Mouse (Mus musculus): ENCODE measurements around the gene Prpf3.
"Not testable (repeated sequence)": the region's sequence is repeated elsewhere in the genome, so short reads cannot be mapped to it uniquely, and the experiment has no call there.

The Prpf3 gene

DNA sequence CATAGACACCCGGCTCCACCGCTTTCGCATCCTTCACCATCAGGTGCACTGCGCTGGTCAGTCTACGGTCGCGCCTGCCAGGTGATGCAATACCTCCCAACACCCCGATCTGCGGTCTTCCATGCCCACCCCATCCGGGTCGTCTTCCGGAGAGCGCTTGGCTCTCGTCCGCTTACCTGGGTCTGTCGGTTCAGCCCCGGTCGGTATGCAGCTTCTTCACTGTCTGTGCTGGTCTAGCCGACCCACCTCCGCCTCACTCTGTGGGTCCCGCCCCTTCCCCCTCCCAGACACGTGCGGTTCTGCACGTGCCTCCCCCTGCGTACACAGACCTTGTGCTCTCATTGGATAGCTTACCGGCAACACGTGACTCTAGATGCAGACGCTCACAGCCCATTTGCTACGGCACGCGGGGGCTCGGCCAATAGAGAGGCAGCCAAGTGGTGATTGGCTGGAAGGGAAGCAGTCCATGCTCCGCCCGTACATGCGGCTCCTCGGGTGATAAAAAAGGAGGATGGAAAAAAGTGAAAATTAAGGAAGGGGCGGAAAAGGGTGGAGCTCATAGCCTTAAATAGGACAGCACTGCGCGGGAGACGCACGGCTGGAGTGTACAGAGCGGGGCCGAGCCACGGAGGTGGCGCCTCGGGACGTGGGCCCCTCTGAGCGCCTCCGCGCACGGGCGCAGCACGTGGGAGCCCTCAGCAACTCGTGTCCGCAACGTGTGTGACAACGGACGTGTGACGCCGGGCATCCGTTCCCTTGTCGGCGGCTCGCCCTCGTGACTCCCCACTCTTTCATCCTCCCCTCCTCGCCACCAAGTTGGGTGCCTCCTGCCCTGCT lies 26.5 kb upstream of the Prpf3 start, which contains the start of gene Ciart:
Gene Ciart, minus strand, starts transcription at position 273 of the 837 bp plus-strand sequence.
- peak; percentile 100 for DNase-seq (ENCODE audit: low read depth, low spot score)

DNA sequence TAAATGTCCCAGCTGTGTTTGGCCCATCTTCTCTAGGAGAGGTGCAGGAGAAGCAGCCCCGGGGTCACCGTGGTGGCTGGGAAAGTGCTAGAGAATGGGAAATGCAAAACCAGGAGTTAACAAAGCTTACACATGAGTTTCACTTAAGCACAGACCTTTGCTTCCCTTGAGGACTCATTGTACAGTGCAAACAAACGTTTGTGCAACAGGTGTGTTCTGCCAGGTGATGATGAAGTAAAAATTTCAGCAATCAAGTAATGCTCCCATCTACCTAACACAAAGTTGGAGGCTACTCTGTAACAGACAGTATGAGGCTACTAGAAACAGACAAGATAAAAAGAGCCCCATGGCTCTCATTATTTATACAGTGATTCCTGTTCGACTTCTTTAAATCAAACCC lies 23.4 kb upstream of the Prpf3 start:
- no peak for DNase-seq (ENCODE audit: low read depth, low spot score)

DNA sequence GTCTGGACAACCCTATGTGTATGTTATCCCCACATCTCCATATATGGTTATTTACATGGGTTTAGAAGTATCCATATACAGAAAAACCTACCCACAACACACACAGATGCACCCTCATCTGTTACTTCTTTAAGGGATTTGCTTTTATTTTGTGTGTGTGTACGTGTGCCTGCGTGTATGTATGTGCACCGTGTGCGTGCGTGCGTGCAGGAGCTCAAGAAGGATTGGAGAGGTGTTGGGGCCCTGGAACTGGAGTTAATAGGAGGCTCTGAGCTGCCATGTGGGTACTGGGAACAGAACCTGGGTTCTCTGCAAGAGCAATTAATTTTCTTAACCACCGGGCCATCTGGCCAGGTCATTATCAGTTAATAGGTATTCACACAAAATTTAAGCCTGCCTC lies 16.4 kb upstream of the Prpf3 start:
- no peak for DNase-seq (ENCODE audit: low read depth, low spot score)

- DNase-seq (ENCODE audit: low read depth, low spot score) = peak; percentile 97
Observed at GRCm38 (mm10) chr3:95871392-95871867, 15.7 kb upstream of the Prpf3 start, which contains the start of gene Mrps21. TSS of gene Mrps21 (minus strand) at chr3:95871519.

- DNase-seq (ENCODE audit: low read depth, low spot score) = no peak
Observed at GRCm38 (mm10) chr3:95870976-95871375, 15.3 kb upstream of the Prpf3 start.

GRCm38 (mm10) chr3:95867408-95867807 lies 11.7 kb upstream of the Prpf3 start:
- DNase-seq (ENCODE audit: low read depth, low spot score) = no peak

- no peak for DNase-seq (ENCODE audit: low read depth, low spot score)
Observed at GRCm38 (mm10) chr3:95866071-95866470, 10.4 kb upstream of the Prpf3 start.

GRCm38 (mm10) chr3:95865571-95865970 lies 9.9 kb upstream of the Prpf3 start:
- DNase-seq (ENCODE audit: low read depth, low spot score) = no peak

DNA sequence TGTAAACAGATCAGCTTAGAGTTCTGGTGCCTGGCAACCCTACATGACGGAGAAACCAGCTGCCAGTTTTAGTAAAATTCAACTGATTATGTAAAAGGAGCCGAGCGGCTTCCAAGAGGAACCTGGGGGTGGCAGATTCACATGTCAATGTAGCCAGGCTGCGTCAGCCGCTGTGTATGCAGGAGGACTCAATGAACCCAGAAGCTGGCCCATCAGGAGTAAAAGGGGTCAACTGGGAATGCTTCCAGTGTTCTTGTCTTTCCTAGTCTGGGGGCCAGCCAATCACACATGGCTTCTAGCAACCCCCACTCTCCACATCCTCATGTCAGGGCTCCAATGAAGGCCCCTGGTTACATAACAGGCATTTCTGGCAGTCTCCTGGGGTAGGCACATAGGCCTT lies 9.4 kb upstream of the Prpf3 start:
- peak; percentile 93 for DNase-seq (ENCODE audit: low read depth, low spot score)

GRCm38 (mm10) chr3:95863578-95863977 lies 7.9 kb upstream of the Prpf3 start:
- no peak for DNase-seq (ENCODE audit: low read depth, low spot score)

GRCm38 (mm10) chr3:95861796-95862195 lies 6.1 kb upstream of the Prpf3 start:
- peak; percentile 79 for DNase-seq (ENCODE audit: low read depth, low spot score)

DNA sequence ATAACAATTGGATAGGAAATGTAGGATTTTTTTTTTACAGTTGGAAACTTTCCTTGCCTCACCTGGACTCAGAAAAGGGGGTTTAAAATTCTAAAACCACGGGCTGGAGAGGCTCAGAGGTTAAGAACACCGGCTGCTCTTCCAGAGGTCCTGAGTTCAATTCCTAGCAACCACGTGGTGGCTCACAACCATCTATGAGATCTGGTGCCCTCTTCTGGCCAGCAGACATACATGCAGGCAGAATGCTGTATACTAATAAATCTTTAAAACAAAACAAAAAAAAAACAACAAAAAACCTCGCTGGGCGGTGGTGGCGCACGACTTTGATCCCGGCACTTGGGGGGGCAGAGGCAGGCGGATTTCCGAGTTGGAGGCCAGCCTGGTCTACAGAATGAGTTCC lies 5.5 kb upstream of the Prpf3 start:
- DNase-seq (ENCODE audit: low read depth, low spot score) = no peak

DNA sequence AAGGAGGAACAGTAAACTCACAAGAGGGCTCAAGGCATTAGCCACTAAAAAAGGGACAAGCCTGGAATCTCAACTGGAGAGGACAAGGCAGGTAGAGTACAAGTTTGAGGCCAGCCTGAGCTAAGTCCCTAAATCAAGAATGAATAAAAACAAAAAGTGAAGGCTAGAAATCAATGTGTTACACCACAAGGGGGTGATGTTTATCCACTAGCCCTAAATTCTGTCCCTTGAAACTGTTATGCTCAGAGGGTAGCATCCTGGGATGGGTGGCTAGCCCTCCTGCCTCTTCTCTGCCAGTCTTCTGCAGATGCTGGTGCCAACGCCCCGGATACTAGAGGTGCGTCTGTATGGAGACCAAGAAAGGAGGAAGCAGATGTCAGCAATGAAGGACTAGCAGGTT lies 4.6 kb upstream of the Prpf3 start:
- no peak for DNase-seq (ENCODE audit: low read depth, low spot score)

GRCm38 (mm10) chr3:95858278-95858677 lies 2.6 kb upstream of the Prpf3 start:
- not testable (repeated sequence) for DNase-seq (ENCODE audit: low read depth, low spot score)

GRCm38 (mm10) chr3:95857050-95857449 lies 1.4 kb upstream of the Prpf3 start:
- DNase-seq (ENCODE audit: low read depth, low spot score) = not testable (repeated sequence)

- DNase-seq (ENCODE audit: low read depth, low spot score) = no peak
Observed at GRCm38 (mm10) chr3:95856115-95856514, 430 bp upstream of the Prpf3 start.

DNA sequence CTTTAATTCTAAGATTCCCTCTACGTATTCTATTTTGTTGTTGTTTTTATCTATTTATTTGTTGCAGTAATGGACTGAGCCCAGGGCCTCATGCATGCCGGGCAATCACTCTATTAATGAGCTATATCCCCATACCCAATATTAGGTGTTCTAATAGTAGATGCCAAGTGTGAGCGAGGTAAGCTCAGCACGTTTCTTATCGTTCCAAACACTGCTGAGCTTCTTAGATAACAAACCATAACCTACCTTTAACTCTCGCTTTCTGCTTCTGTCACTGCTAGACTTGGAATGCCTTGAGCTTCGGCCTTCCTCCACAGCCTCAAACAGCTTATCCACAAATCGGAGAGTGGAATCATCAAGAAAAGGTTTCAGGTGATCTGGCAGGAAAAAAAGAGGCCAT lies 4.4 kb downstream of the Prpf3 start:
- DNase-seq (ENCODE audit: low read depth, low spot score) = no peak

DNA sequence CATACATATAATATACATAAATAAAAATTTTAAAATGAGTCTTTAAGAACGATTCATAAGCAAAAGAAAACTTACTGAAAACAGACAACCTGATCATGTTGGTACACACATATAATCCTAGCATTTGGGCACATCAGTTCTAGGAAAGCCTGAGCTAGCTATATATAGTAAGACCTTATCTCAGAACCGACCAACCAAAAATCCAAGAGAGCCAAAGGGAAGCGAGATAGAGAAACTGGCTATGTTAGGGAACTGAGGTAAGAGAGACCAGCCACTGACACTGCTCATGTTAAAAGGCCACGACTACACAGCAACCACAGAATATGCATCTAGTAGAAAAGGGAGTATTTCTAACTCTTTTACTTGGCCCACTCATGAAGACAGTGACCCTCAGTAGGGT lies 5.1 kb downstream of the Prpf3 start:
- DNase-seq (ENCODE audit: low read depth, low spot score) = no peak

DNA sequence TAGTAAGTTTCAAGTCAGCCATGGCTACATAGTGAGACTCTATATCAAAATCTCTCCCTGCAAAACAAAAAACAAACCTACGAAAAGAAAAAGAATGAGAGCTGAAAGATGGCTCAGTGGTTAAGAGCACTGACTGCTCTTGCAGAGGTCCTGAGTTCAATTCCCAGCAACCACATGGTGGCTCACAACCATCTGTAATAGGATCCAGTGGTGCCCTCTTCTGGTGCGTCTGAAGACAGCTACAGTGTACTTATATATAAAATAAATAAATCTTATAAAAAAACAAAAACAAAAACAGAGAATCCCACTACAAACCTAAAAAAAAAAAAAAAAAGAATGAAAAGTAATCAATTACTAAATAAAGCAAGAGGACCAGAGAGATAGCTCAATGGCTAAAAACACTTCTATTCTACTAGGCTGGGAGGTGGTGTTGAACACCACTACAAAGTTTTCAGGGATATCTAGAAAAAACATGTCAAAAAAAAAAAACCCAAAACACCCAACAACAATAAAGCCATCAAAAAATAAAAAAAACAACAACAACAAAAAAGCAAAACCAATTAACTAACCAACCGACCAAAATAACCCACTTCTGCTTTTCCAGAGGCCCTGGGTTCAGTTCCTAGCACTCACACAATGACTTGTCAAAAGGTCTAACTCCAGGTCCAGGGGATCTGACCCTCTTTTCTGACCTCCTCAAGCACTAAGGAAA lies 13.0 kb downstream of the Prpf3 start:
- DNase-seq (ENCODE audit: low read depth, low spot score) = no peak

- DNase-seq (ENCODE audit: low read depth, low spot score) = no peak
Observed at GRCm38 (mm10) chr3:95839250-95839649, 16.4 kb downstream of the Prpf3 start.

GRCm38 (mm10) chr3:95829053-95829452 lies 26.6 kb downstream of the Prpf3 start:
- DNase-seq (ENCODE audit: low read depth, low spot score) = no peak

- DNase-seq (ENCODE audit: low read depth, low spot score) = no peak
Observed at GRCm38 (mm10) chr3:95826275-95826674, 29.4 kb downstream of the Prpf3 start.

Data from brain, adult 2 months (tissue).